Mouse (Mus musculus) E14TG2a.4 (cell line): Measurements from ENCODE around the gene Medag.

ENCODE experiments used
- CTCF ChIP-seq: conservative IDR thresholded peaks from 2 replicates; pipeline ENCODE4 v1.5.1; 2014; ENCODE audit warnings: low read length
- NANOG ChIP-seq: IDR thresholded peaks from 2 replicates; pipeline ENCODE4 v1.6.1; 2014; ENCODE audit warnings: borderline replicate concordance, low read length, mixed read lengths
- POU5F1 ChIP-seq: IDR thresholded peaks from 2 replicates; pipeline ENCODE4 v1.6.1; 2014; ENCODE audit warnings: low read length, borderline replicate concordance

GRCm38 (mm10) chr5:149426525-149426924 lies 15.0 kb downstream of the Medag start:
- TF ChIP-seq CTCF (no peak), NANOG (no peak), POU5F1 (no peak)
